Mouse (Mus musculus): ENCODE results near the gene 4933406M09Rik.

DNA sequence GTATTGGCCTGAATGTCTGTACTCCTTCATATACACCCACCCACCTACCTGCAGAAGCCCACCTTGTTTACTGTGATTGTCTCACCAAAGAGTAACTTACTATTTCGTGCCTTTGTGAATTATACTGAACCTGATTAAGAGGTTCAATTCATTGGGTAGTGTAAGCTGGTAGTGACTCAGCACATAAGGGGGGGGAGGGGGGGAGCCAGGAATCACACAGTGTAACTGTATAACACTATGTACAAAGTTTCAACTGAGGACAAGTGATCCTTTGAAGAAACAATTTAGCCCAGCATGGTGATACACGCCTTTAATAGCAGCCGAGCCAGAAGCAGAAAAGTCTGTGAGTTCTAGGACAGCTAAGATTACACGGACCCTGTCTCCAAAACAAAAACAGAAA, 47.7 kb downstream of the 4933406M09Rik start:
- TF ChIP-seq CTCF (IDR thresholded peaks at IDR 0.05; ENCODE audit: borderline replicate concordance, extremely low read depth, insufficient read depth, insufficient read length) (no peak), POLR2A (IDR thresholded peaks at IDR 0.05; ENCODE audit: borderline replicate concordance, extremely low read depth, insufficient read depth, insufficient read length, poor library complexity, severe bottlenecking) (no peak)
